In the genomic region with DNA sequence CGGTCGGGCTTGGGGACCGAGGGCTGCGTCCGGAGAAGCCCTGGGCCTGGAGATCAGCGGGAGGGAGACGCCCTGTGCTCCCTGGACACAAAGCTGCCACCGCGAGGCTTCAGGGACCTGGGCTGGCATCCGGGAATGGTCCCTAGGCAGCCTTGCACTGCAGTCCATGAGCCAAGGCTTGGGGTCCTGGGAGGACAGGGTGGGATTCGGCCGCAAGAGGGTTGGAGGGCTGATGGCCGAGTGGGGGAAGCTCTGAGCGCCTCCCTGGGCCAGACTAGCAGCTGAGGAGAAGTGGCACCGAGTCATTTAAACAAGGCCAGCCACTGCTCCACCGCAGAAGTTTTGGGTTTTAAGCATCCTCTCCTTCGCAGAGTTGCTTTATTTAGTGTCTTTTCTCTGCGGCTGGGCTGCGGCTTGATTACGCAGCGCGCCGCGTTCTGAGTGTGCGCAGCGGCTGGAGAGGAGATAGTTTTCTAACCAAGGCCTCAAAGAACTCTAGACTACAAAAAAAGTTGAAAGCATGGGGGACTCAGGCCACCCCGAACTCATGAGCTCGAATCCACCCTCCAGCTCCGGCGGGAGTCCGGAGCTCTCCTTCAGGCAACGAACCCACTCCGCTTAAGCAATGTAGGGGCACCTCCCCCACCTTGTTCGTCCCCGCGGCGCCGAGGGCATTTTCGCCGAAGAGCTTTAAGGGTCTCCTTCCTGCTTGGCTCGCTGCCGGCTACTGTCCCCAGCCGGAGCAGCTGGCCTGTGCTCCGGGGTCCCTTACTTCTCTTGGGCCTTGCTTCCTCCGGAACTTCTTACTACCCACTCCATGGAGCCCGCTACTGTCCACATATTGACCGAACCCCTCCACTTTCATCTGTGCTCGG, we compare ENCODE assay signal across 8 mouse cellular contexts.
A peak's percentile ranks its signal among the peaks of the same experiment; 100 is the strongest.
DNase-seq lines count a peak whose midpoint lies in the region; ATAC-seq and TF ChIP-seq lines count a peak whose summit lies in the region.

No protein-coding gene starts in this region.

- H3K27ac ChIP-seq in embryonic facial prominence, embryonic 13.5 days: peak overlapping the region; percentile 96
- H3K27ac ChIP-seq in heart, postnatal 0 days (ENCODE audit: low read depth): peak overlapping the region; percentile 54
- peak overlapping the region; percentile 94 for H3K27ac ChIP-seq in liver, embryonic 11.5 days (ENCODE audit: low read depth, low read length)

- H3K4me2 ChIP-seq in embryonic facial prominence, embryonic 13.5 days: peak overlapping the region; percentile 97
- H3K4me2 ChIP-seq in heart, postnatal 0 days (ENCODE audit: low read depth, low read length): peak overlapping the region; percentile 85
- H3K4me2 ChIP-seq in liver, embryonic 11.5 days: peak overlapping the region; percentile 100

- peak overlapping the region; percentile 84 for H3K9ac ChIP-seq in embryonic facial prominence, embryonic 13.5 days
- H3K9ac ChIP-seq in heart, postnatal 0 days (replicated peaks; ENCODE audit: low read depth, low read length): peak overlapping the region; percentile 15; the same call in 1 of the 2 replicates
- peak overlapping the region; percentile 85 for H3K9ac ChIP-seq in liver, embryonic 11.5 days (ENCODE audit: low read depth, low read length)

- no peaks in the 10 kb centered on the region for H3K9me3 ChIP-seq in E14TG2a.4 (ENCODE audit: low read length)
- H3K9me3 ChIP-seq in embryonic facial prominence, embryonic 13.5 days: no peaks in the 10 kb centered on the region
- H3K9me3 ChIP-seq in heart, postnatal 0 days (replicated peaks; ENCODE audit: control insufficient read depth, low read length): no peaks in the 10 kb centered on the region
- H3K9me3 ChIP-seq in liver, embryonic 11.5 days (ENCODE audit: control insufficient read depth, low read length): no peaks in the 10 kb centered on the region

- H3K4me1 ChIP-seq in E14TG2a.4 (replicated peaks; ENCODE audit: low read depth, low read length): peaks cover 58% of the 10 kb centered on the region
- H3K4me1 ChIP-seq in embryonic facial prominence, embryonic 13.5 days: peaks cover 49% of the 10 kb centered on the region
- H3K4me1 ChIP-seq in heart, postnatal 0 days (ENCODE audit: control insufficient read depth, insufficient read depth): peaks cover 18% of the 10 kb centered on the region
- peaks cover 36% of the 10 kb centered on the region for H3K4me1 ChIP-seq in liver, embryonic 11.5 days (replicated peaks; ENCODE audit: control insufficient read depth, insufficient read depth, low read length)

- H3K27me3 ChIP-seq in E14TG2a.4 (ENCODE audit: insufficient read depth, low read length): peaks cover 78% of the 10 kb centered on the region
- peaks cover 29% of the 10 kb centered on the region for H3K27me3 ChIP-seq in embryonic facial prominence, embryonic 13.5 days
- peaks cover 70% of the 10 kb centered on the region for H3K27me3 ChIP-seq in heart, postnatal 0 days (ENCODE audit: control insufficient read depth, insufficient read depth, low read length)
- peaks cover 25% of the 10 kb centered on the region for H3K27me3 ChIP-seq in liver, embryonic 11.5 days (replicated peaks; ENCODE audit: control insufficient read depth, insufficient read depth, low read length)

- no peak for TF ChIP-seq EP300 in heart, postnatal 0 days (IDR thresholded peaks at IDR 0.05; ENCODE audit: low read depth)

- ATAC-seq in embryonic facial prominence, embryonic 13.5 days (ENCODE audit: insufficient number of reproducible peaks, insufficient read depth, low FRiP score, low TSS enrichment, low read depth): peak; percentile 43; the same call in 1 of the 2 replicates
- ATAC-seq in heart, postnatal 0 days (ENCODE audit: insufficient read depth, low read depth): peak; percentile 2; the same call in 1 of the 2 replicates
- ATAC-seq in liver, embryonic 11.5 days (replicated peaks; ENCODE audit: low FRiP score): peak; percentile 18

- DNase-seq in adrenal gland, adult 8-10 months: peak; percentile 32
- no peak for DNase-seq in adrenal gland, adult (ENCODE audit: inconsistent age in 2 of 2, low spot score in 1 of 2)
- DNase-seq in heart, postnatal 0 days (ENCODE audit: low spot score): no peak
- peak; percentile 76 for DNase-seq in liver, embryonic 11.5 days (ENCODE audit: low spot score)
- DNase-seq in natural killer cell, adult 2 months (ENCODE audit: low spot score in 2 of 2): peak; percentile 40 to 58
- DNase-seq in frontal cortex, postnatal 14 days (ENCODE audit: low spot score in 2 of 2): no peak

- no peak for TF ChIP-seq CTCF in E14TG2a.4 (conservative IDR thresholded peaks at IDR 0.05; ENCODE audit: low read length)
- TF ChIP-seq CTCF in heart, postnatal 0 days (IDR thresholded peaks at IDR 0.05; ENCODE audit: low read depth): no peak

- H3K4me3 ChIP-seq in E14TG2a.4 (replicated peaks; ENCODE audit: low read length): peak overlapping the region; percentile 88
- peak overlapping the region; percentile 68 for H3K4me3 ChIP-seq in embryonic facial prominence, embryonic 13.5 days
- peak overlapping the region; percentile 55 for H3K4me3 ChIP-seq in heart, postnatal 0 days (ENCODE audit: low read depth, low read length)
- peak overlapping the region; percentile 75 for H3K4me3 ChIP-seq in liver, embryonic 11.5 days (ENCODE audit: low read depth, low read length)

- WGBS in embryonic facial prominence, embryonic 13.5 days: under 1% methylated on average over 48 of the region's 48 CpGs
- under 1% methylated on average over 48 of the region's 48 CpGs for WGBS in heart, postnatal 0 days
- WGBS in liver, embryonic 11.5 days: under 1% methylated on average over 48 of the region's 48 CpGs

- no peaks in the 10 kb centered on the region for H3K36me3 ChIP-seq in E14TG2a.4 (ENCODE audit: insufficient read depth, low read length)
- no peaks in the 10 kb centered on the region for H3K36me3 ChIP-seq in embryonic facial prominence, embryonic 13.5 days
- H3K36me3 ChIP-seq in heart, postnatal 0 days (replicated peaks; ENCODE audit: control insufficient read depth, insufficient read depth, low read length): no peaks in the 10 kb centered on the region
- H3K36me3 ChIP-seq in liver, embryonic 11.5 days (ENCODE audit: control insufficient read depth, insufficient read depth, low read length): no peaks in the 10 kb centered on the region

Comparison
In these comparisons a context has a peak if more than half of its experiments do, and no peak if none do; other contexts are left out.
1. DNase-seq: peak in adrenal gland, adult 8-10 months (single experiment), liver, embryonic 11.5 days (single experiment) and natural killer cell, adult 2 months (2 of 2); none in adrenal gland, adult (0 of 2), heart, postnatal 0 days (single experiment) and frontal cortex, postnatal 14 days (0 of 2).
2. H3K9ac ChIP-seq: peak in every context shown above with its lines; median percentile 85 in liver, embryonic 11.5 days; 84 in embryonic facial prominence, embryonic 13.5 days; 15 in heart, postnatal 0 days.
3. Peak in every context shown above with its lines, with median percentiles within 50 percentile points of each other: H3K4me3 ChIP-seq, ATAC-seq, H3K27ac ChIP-seq and H3K4me2 ChIP-seq.